Mouse (Mus musculus): Measurements from ENCODE around the gene Card10.
"Not testable (repeated sequence)": the region's sequence is repeated elsewhere in the genome, so short reads cannot be mapped to it uniquely, and the experiment has no call there.

Card10 gene

DNA sequence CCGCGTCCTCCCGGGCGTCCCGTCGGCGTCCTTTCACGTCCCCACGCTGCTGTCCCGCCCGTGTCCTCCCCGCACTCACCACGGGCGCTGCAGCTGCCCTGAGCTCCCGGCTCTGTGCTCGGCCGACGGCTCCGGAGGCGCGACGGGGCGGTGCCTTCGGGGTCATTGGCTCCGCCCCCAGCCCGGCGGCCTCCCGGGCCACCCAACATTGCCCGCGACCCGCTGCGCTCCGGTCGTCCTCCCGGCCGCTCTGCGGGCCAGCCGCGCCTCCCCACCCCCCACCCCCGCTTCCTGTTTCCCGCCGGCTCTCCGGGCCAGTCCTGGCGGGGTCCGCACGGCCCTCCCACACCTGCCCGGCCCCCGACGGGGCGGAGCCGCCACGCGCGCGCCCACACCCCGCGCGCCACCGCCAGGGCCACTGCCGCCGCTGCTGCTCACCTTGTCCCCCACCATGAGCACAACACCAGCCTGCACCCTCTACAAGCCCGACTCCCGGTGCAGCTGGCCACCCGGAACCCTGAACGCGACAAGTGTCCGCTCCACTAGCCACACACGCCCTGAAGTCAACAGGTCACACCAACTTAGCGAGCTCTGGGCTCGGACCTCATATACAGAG, at the start of gene Card10:
Gene Card10, minus strand, starts transcription at position 267 of the 616 bp plus-strand sequence.
- DNase-seq (ENCODE audit: low read depth): no peak

DNA sequence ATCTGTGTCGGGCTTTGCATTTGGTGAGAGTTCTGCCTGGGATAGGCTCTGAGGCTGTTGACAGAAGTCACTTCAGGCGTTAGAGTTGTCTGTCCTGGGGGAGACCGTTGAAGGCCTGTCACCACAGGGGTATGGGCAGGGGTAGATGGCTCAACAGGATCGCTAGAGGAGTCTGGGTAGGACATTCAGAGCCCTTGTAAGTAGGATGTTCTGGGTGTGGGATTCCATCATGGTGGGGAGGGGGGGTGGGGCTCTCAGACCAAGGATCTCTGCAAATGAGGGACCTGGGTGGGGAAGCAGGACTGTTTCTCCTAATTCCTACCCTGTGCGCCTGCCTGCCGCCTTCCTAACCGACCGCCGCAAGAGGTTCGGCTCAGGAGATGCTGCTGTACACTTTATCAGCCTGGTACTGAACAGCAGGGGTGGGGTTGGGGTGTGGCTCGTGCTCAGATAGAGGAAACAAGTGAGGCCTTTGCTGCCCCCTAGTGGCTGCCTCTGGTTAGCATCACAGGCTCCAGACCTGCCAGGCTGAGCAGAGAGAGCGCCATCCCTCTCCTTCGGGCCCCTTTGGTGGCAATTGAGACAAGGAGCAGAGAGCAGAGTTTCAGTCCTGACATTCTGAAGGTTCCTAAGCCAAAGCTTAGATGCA, 48.8 kb upstream of the Card10 start:
- peak; percentile 95 for DNase-seq (ENCODE audit: low read depth)

DNA sequence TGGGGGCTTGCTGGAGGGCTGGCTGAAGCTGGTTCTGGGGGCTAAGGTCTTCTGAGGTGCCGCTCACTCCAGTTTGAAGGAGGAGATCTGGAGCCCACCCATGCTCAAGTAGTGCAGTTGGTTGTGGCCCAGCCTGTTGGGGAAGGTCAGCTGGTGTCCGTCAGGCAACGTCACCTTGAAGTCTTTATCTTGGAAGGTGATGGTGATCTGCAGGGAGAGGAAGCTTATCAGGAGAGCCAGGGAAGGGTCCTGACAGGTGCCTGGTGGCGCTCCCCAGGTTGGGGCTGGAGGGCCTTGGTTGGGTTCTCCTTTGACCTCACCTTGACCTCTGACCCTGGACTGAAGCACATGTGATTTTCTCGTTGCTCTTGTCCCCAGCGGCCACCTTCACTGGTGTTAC, 48.1 kb upstream of the Card10 start:
- no peak for DNase-seq (ENCODE audit: low read depth)

DNA sequence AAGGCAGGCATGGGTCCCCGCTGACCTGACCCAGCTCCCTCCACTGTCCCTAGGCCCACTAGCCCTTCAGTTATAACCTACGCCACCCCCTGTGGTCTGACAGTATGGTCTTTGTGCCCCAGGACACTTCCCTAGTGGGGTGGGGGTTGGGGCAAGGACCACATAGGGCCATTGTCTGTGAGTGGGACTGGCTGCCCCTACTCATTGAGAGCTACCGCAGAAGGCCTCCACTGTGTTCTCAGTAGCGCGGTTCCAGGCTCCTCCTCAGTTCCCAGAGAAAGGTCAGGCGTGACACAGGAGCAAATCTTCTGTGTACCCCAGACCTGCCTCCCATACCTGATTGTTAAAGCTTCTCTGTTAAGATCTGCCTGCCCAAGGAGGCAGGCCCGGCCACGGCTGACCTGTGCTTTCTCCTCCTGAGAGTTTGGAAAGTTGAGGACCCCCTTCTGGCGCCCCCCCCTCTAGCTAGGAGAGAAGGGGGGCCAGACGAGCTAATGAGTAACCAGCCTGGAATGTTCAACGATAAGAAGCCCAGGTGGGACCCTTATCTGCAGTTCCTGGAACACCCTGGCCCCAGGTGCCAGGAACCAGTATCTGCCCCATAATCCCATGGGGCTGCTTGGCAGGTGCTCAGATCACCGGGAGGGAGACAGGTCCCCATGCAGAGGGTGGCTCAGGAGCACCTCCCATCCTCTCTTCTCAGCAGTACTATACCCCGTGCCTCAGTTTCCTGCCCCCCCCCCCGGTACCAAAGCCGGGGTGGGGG, 47.4 kb upstream of the Card10 start:
- DNase-seq (ENCODE audit: low read depth): no peak

DNA sequence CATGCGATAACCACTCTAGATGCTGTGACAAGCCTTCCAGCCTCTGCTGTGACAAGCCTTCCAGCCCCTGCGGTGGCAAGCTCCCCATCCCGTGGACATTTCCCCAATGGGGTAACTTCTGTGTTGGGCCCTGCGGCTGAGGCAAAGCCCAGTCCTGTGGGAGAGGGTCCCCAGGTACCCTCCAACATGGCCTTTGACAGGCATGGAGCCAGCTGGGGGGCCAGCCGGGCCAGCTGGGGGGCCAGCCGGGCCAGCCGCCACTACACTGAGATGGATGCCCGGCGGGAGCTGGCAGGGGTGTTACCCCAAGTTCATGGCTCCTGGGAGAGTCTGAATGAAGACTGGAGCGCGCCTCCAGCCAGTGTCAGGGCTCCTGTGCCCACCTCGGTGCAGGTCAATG, 46.6 kb upstream of the Card10 start:
- DNase-seq (ENCODE audit: low read depth): no peak

DNA sequence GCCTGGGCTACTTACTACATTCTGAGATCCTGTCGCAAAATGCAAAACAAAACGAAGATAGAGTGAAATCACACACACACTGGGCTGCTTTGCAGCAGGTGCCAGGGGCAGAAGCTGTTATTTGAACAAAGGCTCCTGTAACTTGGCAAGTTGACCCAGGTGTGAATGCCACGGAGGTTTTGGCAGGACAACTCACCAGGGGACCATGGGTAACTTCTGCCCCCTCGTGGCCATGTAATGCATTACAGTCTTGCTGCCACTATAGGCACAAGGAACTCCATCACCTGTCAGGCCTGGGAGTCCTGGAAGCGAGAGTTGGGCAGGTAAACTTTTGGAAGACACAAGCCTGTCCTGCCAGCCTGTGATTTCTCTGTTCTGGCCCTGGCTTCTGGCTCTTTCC, 45.6 kb upstream of the Card10 start:
- peak; percentile 60 for DNase-seq (ENCODE audit: low read depth)

DNA sequence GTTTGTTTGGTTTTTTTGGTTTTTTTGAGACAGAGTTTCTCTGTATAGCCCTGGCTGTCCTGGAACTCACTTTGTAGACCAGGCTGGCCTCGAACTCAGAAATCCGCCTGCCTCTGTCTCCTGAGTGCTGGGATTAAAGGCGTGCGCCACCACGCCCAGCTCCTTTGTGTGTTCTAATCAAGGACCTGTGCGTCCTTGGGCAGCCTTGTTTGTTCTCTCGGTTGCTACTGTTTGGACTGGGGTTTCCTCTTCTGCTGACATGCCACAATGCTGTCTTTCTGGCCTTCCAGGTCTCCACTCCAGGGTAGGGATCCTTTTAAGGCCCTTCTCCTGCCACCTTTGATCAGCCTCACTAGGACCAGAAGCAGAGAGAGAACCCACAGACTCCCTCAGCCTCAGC, 44.0 kb upstream of the Card10 start:
- DNase-seq (ENCODE audit: low read depth): not testable (repeated sequence)

DNA sequence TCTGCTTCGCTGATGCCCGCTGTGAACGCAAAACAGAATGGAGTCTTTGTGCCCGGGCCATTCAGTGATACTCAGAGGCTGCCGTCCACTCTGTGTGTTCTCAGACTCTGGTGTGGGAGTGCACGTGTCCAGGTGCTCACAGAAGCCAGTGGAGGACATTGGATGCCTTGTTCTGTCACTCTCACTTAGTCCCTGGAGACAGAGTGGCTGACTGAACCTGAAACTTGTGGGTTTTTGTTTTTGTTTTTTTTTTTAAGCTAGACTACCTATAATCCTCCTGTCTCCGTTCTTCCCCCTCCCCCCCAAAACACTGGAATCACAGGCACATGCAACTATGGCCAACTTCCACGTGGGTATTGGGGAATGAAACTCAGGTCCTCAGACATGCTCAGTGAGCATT, 43.5 kb upstream of the Card10 start:
- DNase-seq (ENCODE audit: low read depth): no peak

DNA sequence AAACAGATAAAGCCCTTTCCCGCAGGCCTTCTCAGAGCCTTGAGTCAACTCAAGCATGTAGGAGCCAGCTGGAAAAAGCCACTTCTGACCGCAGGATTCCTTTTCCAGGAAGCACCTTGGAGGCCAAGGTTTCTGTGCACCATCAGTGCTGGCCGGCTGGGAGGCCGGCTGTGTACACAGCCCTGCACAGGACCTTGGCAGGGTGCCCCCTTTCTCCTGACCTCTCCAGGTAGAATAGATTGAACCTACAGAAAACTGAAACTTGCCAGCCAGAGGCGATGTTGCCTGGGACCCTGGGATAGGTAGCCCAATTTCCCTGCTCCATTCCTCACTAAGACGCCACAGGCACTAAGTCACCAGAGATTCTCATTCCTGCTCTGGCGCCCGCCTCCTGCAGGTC, 43.0 kb upstream of the Card10 start:
- DNase-seq (ENCODE audit: low read depth): no peak

DNA sequence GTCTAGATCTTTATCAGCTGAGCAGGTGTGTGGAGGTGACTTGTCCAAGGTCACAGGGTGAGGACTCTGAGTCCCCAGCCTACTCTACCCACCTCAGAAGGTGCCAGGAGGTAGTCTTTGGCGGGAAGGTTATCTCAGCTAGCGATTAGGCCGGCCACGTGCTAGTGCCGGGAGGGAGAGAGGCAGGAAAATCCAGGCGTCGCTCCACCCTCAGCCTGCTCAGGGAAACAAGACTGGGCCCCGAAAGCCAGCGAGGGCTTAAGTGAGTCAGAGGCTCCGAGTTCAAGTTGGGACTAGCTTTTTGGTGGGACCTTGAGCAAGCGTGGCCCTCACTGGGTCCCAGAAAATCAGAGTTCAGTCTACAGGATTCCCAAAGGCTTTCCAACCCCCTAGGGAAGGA, 42.5 kb upstream of the Card10 start:
- DNase-seq (ENCODE audit: low read depth): no peak

DNA sequence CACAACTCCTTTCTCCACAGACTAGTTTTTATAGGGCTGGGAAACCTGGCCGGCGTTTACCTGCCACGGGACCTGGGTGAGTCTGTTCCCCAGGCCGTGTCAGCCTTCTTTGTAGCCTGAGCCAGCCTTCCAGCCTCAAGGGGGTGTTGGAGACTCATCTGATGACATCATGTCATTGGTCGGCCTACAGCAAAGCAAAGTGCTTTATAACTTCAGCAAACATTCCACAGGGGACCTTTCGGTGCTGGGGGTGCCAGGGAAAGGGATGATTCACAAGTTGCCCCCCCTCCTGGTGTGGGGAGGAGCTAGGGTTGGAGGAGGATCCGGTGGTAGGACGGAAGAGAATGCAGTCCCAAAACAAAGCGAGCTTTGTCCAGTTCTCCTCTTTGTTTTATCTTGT, 41.9 kb upstream of the Card10 start:
- DNase-seq (ENCODE audit: low read depth): no peak

DNA sequence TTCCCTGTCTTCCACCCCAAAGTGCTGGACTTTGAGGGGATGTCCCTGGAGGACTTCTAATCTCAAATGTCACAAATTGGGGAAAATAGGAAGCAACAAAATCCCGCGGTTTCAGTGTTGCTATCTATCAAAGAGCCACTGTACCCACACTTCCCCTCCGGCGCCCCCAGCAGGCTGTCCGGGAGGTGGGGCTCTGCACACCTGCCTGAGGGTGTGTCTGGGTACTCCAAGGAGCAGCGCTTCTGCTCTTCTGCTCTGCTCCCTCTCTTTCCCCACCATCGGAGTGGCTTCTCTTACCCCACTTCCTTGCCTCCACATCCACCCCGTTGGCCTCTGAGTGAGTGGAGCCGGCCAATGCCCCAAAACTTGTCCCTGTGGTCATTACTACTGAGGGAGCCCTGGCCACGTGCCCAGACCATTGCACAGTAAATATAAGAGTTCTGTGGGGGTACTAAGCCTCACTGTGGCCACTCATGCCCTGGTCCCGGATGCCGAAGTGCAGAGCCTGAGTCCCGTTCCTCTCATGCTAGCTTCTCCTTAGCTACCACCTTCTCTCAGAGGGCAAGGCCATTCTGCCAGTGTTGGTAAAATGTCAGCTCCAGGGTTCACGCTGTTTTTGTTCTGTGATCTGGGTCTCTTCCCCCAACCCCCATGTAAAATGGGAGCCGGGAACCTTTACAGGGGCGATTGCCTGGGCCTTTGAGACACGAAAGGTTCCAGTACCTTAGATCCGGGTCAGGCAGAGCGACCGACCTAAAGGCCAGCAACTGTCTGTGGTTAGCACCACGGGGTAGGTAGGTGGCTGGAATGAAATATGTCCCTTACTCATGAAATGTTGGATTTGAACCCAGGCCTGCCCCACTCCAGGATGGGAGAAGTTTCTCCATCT, 41.0 kb upstream of the Card10 start:
- no peak for DNase-seq (ENCODE audit: low read depth)

DNA sequence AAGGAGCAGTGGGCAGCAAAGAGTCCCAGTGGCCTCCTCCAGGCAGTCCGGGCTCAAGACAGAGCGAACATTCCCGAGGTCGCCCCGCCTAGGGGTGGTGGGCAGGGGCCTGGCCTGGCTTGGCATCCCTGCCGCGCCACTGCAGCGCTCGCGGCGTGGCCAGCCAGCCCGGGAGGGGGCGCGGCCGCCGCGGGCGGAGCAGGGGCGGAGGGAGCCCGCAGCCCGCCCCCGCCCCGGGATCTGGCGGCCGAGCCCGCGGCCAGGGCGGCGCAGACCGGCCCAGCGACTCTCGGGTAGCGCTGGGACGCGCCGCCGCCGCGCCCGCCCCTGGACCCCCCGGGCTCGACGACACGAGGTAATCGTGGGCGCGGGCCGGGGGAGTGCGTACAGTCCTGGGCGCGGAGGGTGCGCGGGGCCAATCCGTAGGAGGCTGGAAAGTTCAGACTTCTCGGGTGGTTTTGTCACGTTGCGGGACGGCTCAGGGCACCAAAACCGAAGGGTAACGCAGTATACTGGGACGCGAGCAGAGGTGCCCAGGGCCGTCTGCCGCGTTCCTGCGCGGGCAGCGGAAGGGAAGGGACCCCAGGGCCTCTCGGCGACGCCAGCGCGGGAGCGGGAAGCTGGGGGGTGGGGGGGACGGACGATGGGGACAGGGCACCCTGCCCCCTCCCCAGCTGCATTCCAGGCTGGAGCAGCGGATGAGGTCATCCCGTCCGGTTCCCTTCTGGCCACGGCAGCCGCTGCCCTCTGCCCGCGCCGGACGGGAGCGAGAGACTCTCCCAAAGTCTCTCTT, 39.7 kb upstream of the Card10 start, which contains the start of gene Cdc42ep1:
Gene Cdc42ep1, plus strand, starts transcription at position 254 of the 793 bp plus-strand sequence.
- no peak for DNase-seq (ENCODE audit: low read depth)

DNA sequence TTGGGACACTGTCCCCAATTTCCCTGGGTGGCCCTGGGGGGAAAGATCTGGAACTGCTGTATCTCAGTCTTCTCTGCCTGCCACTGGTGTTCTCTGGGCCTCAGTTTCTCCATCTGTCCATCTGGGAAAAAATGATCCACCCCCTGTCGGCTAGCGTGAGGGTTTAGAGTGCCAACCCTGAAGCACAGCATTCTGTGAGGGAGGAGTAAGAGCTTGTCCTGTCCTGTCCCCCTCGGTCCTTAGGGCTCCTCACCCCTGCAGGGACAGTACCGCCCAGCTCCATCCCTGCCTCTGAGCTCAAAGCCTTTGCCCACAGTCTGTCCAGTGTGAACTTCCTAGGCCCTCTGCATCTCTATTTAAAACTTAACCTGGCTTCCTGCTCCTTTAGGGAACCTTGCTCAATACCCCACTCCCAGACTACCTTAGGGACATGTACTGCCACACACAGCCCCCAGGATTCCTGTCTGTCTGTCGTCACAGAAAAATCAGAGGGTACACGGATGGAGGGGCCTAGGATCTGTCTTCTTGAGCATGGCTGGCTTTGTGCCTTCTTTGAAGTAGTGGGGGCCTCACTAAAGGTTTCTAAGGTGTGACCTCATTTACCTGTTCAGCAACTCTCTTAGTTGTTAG, 38.4 kb upstream of the Card10 start:
- DNase-seq (ENCODE audit: low read depth): no peak

DNA sequence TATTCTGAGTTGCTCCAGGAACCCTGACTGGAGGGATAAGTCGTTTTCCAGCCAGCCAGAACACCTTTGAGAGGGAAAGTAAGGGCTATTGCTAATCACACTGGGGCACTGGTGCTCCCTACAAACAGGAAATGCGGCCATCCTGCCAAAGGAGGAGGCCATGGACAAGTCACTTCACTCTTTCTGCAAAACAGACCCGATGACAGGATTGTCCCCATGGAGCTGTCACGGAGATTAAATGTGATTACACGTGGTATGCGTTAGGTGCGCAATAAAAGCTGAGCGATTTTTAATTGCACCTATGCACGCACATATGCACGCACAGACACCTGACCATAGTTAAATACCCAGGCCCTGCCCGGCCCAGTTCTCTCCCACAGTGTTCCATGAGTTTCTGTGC, 37.9 kb upstream of the Card10 start:
- no peak for DNase-seq (ENCODE audit: low read depth)

DNA sequence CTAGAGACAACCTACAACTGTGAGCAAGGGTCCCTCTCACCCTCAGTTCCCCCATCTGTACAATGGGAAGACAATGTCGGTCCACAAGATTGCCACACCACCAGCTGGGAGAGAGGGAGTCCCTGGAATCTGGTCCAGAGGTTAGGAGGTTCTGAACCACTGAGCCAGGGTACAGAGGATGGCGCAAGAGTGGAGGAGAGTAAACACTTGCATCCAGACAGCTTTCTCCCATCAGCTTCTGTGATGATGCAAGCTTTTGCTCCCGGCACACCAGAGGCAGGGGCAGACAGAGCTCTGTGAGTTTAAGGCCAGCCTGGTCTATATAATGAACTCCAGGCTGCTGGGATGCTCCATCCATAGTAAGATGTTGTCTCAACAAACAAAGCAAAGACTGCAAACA, 37.4 kb upstream of the Card10 start:
- no peak for DNase-seq (ENCODE audit: low read depth)

DNA sequence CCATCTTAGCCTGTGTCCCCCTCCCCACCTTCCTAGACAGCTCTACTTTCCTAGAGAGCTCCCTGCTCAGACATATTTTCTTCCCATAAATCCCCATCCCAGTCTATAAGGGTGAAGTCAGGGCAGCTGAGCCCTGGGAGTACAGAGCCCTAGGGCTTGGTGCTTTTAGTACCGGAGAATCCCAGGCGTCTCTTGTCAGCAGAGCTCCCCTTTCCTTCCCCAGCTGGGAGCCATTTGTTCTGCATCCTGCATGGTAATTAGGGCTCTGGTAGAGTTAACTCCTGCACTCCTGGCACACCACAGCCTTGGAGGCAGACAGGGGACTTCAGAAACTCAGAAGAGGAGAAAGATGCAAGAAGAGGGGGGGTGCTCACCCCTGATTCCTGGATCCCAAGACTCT, 36.9 kb upstream of the Card10 start:
- no peak for DNase-seq (ENCODE audit: low read depth)

DNA sequence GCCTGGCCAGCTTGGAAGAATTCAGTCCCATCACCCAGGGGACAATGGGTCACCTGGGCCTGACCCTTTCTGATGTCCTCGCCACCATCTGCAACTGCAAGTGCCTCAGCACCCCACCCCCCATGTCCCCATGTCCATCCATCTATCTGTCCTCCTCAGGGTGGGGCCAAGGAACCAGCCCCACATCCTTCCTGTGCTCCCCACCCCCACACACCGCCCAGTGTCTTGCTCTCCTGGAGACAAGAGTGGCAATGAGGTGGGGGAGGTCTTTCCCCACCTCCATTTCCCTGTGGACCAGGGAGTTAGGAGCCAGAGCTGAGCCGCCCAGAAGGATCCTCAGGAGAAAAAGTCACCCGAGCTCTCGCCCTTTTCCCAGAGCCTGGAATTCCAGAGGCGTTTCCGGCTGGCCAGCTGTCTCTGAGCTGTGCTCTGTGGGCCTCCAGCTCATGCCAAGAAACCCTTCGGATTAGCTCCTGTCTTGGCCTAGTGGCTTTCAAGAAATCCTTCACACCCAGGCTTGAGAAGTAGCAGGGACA, 33.3 kb upstream of the Card10 start:
- no peak for DNase-seq (ENCODE audit: low read depth)

DNA sequence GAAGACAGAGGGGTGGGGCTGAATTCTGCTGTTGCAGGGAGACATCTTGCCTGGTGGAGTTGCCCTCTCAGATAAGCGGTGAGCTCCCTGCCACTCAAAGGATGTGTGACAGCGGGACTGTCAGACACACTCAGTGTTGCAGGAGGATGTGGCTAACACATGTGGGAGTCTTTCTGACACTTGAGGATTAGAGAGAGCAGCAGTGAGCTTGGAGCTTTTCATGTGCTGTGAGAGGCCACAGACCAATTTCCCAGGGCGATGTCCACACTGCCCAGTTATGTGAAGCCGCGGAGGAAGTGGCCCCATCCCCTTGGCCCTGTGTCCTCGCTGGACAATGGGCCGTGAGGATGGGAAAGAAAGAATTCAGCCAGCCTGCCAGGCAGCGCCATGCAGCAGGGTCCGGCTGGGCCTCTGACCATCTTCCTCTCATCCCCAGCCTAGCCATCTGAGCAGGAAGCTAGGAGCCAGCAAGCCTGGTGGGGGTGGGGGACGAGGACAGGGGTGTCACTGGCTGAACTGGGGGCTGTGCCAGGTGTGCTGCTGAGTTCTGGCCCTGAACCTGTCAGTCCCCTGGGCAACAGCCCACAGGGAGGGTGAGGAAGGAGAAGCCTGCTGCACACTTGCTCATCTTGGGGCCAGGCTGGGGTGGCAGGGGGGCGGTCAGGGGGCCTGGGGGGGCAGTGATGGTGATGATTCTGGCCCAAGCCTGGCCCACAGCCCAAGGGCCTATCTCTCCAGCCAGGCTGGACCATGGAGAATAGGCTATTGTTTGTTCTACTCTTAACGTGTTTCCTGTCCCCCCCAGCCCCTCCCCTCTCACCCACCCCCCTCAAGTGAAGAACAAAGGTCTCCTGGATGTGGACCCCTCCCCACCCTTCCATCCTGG, 32.6 kb upstream of the Card10 start:
- peak; percentile 58 for DNase-seq (ENCODE audit: low read depth)

All from c-Kit-positive CD71-positive TER-119-negative erythroid progenitor cells, embryonic 14.5 days (primary cell).